Mouse (Mus musculus) bone marrow macrophage, adult 2 months (primary cell): Measurements from ENCODE around the gene AU040320. TPM values are rescaled to one million over a fixed set of nuclear protein-coding genes. Genes with fewer than 3 reads are reported as not detected.

ENCODE experiments used
- H3K27ac ChIP-seq: 2 replicates; pipeline ENCODE4 v1.5.1; 2012; ENCODE audit warnings: low read depth, low read length; ENCODE audit not compliant: insufficient read depth
- H3K4me1 ChIP-seq: 2 replicates; pipeline ENCODE4 v1.6.1; 2012; ENCODE audit warnings: low read length; ENCODE audit not compliant: control insufficient read depth, insufficient read depth
- H3K4me3 ChIP-seq: 2 replicates; pipeline ENCODE4 v1.5.1; 2012; ENCODE audit warnings: mild to moderate bottlenecking, low read length, moderate library complexity; ENCODE audit not compliant: insufficient read depth
- CTCF ChIP-seq: IDR thresholded peaks from 2 replicates; pipeline ENCODE4 v1.5.1; 2012; ENCODE audit warnings: low read depth, mild to moderate bottlenecking, low read length, moderate library complexity
- POLR2A ChIP-seq: IDR thresholded peaks from 2 replicates; pipeline ENCODE4 v1.6.1; 2012; ENCODE audit warnings: mild to moderate bottlenecking, low read depth, low read length, borderline replicate concordance
- polyA plus RNA-seq: library from polyadenylated mRNA; stranded (reverse); fragments of >200 nt; gene quantifications from 2 replicates; pipeline ENCODE4 v1.2.4, GENCODE M21; 2012; ENCODE audit not compliant: missing spikeins, insufficient read depth, insufficient read length

AU040320 gene
- polyA plus RNA-seq, 1 experiment = 25.3 TPM

DNA sequence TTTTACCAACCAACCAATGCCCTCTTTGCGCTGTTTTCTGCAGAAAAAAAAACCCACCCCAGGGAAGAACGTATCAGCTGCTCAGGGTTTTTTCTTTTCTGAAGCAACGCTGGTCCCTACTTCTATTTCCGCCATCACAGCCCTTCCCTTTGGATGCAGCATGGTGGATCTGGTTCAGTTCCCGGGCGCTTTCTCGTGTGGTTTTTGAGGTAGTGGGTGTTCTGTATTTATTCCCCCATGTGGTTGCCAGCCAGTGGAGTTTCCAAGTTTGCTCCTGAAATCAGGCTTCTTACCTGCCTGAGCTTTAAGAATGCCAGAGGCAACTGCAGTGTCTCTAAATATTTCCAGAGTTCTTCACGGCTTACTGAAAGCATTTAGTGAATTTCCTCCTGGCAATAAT, 29.2 kb downstream of the AU040320 start:
- no peak overlapping the region for H3K4me3 ChIP-seq
- peaks cover 4% of the 10 kb centered on the region for H3K4me1 ChIP-seq
- TF ChIP-seq CTCF (no peak), POLR2A (no peak)
- no peak overlapping the region for H3K27ac ChIP-seq

DNA sequence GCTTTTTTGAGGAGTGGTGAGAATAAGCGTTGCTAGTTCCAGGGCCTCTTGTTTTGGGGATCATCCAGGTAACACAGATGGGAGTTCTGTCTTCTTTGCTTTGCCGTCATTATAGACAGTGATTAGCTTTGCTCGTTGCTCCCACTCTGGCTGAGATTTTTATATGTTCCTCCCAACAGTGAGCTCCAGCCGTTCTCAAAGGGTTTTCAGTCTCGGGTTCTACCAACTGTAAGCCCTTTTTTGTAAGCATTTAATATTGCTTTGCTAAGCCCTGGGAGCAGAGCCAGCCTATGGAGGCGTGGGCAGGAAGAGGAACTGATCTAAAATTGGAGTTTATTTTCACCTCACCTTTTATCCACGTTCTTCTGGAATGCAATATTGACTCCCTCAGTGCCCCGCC, 29.7 kb downstream of the AU040320 start:
- peaks cover 4% of the 10 kb centered on the region for H3K4me1 ChIP-seq
- TF ChIP-seq POLR2A (no peak), CTCF (no peak)
- H3K27ac ChIP-seq = no peak overlapping the region
- H3K4me3 ChIP-seq = no peak overlapping the region

DNA sequence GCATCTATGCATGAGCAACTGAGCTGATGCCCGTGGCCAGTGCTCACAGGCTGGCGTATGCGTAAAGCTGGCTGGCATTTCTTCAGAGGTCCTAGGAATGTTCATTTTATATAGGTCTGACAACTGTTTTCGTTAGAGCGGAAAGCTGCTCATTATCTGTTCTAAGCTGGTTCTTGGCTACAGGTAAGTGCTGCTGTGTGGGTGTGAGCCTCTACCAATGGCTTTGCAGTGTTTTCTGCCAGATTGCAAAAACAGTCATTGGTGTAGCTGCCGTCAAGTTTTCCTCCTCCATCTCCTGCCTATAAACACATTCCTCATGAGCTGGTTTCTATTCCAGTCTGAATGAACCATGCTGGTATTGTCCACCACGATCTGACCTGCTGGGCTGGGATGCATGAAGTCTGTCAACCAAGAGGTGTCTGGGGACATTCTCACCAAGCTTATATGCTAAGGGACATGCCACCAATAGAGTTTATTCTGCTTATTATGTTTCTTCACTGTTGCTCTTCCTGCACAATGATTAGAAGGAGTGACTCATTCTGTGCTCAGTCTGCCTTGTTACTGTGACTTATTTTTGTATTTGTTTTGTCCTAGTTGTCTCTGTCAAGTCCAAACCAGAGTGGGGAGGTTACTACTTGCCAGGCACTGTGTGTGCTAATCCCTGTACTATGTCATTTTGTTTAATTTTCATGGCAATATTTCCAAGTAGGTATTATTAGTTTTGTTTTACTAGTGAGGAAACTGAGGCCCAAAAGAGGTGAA, 39.2 kb downstream of the AU040320 start:
- no peak overlapping the region for H3K4me3 ChIP-seq
- H3K4me1 ChIP-seq = no peaks in the 10 kb centered on the region
- TF ChIP-seq POLR2A (no peak), CTCF (no peak)
- H3K27ac ChIP-seq = no peak overlapping the region

DNA sequence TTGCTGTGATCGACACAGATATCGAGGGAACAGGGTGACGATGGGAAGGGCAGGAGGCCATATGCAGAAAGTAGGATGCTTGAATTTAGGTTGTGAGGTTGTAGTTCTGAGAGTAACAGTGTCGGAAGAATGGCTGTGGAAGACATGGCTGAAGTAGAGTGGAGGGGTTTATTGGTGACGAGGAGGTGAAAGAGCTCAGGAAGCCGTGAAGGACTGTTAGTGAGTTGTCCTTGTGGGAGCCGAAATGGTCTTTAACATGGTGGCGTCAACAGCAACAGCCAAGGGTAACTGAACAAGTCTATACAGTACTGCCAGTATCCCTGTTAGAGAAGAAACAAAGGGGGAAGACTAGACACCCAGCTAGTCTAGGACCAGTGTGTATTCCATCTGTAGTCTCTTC, 48.8 kb downstream of the AU040320 start:
- no peak for TF ChIP-seq CTCF
- TF ChIP-seq POLR2A = no peak
- H3K27ac ChIP-seq = no peak overlapping the region

DNA sequence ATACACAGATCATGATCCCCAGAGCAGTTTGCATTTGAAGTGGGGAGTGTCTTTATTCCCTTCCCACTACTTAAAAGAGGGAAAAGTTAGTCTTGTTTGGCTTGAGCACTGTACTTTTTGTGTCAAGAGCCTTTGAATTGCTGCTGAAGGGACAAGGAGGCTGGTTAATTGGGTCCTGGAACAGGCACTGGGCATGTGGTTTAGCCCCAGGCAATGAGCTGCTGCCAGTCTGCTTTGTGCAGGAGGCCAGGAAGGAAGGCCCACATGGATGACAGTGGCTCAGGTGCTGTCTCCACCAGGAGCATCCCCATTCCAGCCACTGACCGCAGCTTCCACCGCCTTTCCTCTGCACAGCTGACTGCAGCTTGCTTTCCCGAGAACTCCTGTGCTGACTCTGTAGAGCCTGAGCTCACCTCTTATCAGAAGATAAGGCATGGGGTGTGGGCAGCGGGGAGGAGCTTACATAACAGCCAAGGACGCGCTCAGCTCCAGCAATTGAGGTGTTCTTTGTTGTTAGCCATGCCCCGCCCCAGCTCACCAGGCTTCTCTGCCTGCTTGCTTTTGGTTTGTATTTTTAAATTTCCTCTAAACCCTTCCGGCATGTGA, 50.0 kb downstream of the AU040320 start:
- Histone ChIP-seq H3K27ac (no peak overlapping the region), H3K4me1 (no peaks in the 10 kb centered on the region), H3K4me3 (no peak overlapping the region)
- TF ChIP-seq POLR2A (no peak), CTCF (no peak)

More for the DNA sequence above, 48.8 kb downstream of the AU040320 start:
- no peaks in the 10 kb centered on the region for H3K4me1 ChIP-seq
- H3K4me3 ChIP-seq = no peak overlapping the region

DNA sequence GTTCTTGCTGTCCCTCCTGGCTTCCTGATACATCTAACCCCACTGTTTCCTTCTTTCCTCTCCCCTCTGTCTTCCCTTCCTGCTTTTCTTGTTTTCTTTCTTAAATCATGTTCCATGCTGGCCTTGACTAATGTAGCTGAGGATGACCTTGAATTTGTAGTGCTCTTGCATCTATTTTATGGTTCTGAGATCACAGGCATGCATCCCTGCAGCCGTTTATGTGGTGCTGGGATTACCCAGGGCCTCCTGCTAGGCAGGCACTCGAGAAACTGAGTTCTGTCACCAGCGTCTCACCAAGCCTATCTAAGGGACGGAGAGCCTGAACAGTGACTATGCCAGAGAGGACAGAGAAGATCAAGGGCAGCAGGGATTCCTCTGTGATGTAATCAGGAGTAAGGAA, 52.4 kb downstream of the AU040320 start:
- Histone ChIP-seq H3K4me3 (no peak overlapping the region), H3K27ac (no peak overlapping the region), H3K4me1 (no peaks in the 10 kb centered on the region)
- TF ChIP-seq POLR2A (no peak), CTCF (no peak)

DNA sequence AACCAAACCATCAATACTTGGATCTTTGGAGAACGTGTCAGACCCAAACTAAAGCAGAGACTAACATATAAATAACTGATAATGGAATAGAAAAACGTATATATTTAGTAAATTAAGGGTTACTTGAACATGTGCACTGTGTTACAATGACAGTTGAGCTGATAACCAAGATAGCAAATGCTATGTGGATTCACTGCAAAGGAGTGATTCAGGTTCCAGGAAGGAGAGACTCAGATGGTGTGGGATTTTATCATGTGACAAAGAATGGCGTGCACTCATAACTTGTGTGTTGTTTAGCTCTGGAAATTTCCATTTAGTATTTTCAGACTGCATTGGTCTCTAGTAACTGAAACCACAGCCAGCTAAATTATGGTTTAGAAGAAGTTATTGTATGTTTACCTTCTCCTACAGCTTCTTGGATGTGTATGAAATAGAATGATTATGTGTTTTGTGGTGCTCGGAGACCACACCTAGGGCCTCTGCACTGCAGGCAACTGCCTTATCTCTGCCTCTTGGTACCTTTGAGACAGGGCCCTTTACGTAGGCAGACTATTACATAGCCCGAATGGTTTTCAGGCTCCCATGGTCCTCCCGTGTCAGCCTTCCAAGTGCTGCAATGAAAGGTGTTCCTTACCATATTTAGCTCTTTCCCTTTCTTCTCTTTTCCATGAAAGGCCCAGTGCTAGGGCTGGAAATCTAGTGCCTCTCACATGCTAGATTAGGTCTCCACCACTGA, 53.5 kb downstream of the AU040320 start:
- TF ChIP-seq POLR2A = no peak
- Histone ChIP-seq H3K27ac (no peak overlapping the region), H3K4me3 (no peak overlapping the region)

DNA sequence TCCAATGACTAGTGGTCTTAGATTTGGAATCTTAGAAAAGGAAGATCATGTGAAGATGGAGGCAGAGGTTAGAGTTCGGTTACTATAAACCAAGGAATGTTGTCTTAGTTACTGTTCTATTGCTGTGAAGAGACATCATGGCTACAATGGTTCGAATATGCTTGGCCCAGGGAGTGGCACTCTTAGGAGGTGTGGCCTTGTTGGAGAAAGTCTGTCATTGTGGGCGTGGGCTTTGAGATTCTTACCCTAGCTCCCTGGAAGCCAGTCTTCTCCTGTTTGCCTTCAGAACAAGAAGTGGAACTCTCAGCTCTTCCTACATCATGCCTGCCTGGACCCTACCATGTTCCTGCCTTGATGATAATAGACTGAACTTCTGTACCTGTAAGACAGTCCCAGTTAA, 57.2 kb downstream of the AU040320 start:
- no peak for TF ChIP-seq CTCF
- TF ChIP-seq POLR2A = no peak
- no peak overlapping the region for H3K27ac ChIP-seq
- H3K4me3 ChIP-seq = no peak overlapping the region
- no peaks in the 10 kb centered on the region; the same call in 1 of the 2 replicates for H3K4me1 ChIP-seq

More for the DNA sequence above, 53.5 kb downstream of the AU040320 start:
- H3K4me1 ChIP-seq = no peaks in the 10 kb centered on the region

DNA sequence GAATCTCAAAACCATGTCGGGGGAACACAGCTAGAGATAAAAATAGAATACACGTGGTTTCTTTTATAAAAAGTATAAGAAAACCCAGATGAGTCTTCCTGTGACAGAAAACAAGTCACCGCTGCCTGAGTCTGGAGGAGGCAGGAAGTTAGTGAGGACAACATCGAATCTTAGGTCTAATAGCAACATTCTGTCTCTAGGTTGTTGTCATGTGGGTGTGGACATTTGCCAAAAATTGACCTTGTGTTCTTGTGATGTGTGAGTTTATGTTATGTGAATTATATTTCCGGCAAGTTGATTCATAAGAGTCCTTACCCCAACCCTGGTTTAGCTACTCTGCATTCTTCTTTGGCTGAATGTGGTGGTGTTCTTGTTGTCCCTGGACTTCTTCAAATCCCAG, 59.9 kb downstream of the AU040320 start:
- no peak overlapping the region for H3K4me3 ChIP-seq
- no peak overlapping the region for H3K27ac ChIP-seq
- no peaks in the 10 kb centered on the region; the same call in 1 of the 2 replicates for H3K4me1 ChIP-seq
- no peak for TF ChIP-seq CTCF
- no peak for TF ChIP-seq POLR2A

DNA sequence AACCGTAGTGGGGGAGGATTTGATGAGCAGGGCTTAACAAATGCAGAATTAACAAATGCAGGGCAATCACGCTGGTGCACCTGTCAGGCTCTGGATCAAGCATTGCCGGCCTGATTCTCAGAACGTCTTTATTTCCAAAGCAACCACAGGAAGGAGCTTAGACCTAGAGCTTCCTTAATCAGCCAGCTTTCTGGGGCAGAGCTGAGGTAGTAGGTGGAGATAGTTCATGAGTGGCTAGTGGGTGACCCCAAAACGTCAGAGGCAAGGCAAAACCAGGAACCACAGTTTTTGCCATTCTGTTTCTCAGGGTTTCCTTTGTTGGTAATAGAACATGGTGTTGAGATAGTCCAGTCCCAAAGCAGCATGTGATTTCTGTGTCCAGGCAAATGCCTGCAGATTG, 61.5 kb downstream of the AU040320 start:
- TF ChIP-seq POLR2A (no peak), CTCF (no peak)
- H3K4me3 ChIP-seq = no peak overlapping the region
- H3K4me1 ChIP-seq = peaks cover 6% of the 10 kb centered on the region
- no peak overlapping the region for H3K27ac ChIP-seq
